8 mouse cellular contexts compared by ENCODE assay signal in genomic region chr9:64087461-64088235, GRCm38 (mm10). TPM values are rescaled to one million over a fixed set of nuclear protein-coding genes. Genes with fewer than 3 reads are reported as not detected.
A peak's percentile ranks its signal among the peaks of the same experiment; 100 is the strongest.
DNase-seq lines count a peak whose midpoint lies in the region; ATAC-seq and TF ChIP-seq lines count a peak whose summit lies in the region.

No protein-coding gene starts in this region.

- TF ChIP-seq POLR2A in ES-Bruce4 (IDR thresholded peaks at IDR 0.05; ENCODE audit: insufficient read depth, low read length) = no peak

- 31% methylated on average over 5 of the region's 5 CpGs for WGBS in embryonic facial prominence, embryonic 13.5 days
- WGBS in heart, embryonic 11.5 days (ENCODE audit: insufficient replicate concordance) = 36% methylated on average over 5 of the region's 5 CpGs
- WGBS in liver, embryonic 13.5 days (ENCODE audit: insufficient replicate concordance) = 50% methylated on average over 5 of the region's 5 CpGs

- peak; percentile 55 for TF ChIP-seq CTCF in ES-Bruce4 (IDR thresholded peaks at IDR 0.05; ENCODE audit: low read depth, low read length)

- no peaks in the 10 kb centered on the region for H3K27me3 ChIP-seq in ES-Bruce4 (ENCODE audit: control insufficient read depth, insufficient read depth, low read length, poor library complexity, severe bottlenecking)
- no peaks in the 10 kb centered on the region for H3K27me3 ChIP-seq in embryonic facial prominence, embryonic 13.5 days
- no peaks in the 10 kb centered on the region for H3K27me3 ChIP-seq in heart, embryonic 11.5 days (ENCODE audit: control insufficient read depth, insufficient read depth, low read length)
- peaks cover 2% of the 10 kb centered on the region; the same call in 1 of the 2 replicates for H3K27me3 ChIP-seq in liver, embryonic 13.5 days

- H3K4me3 ChIP-seq in ES-Bruce4 (ENCODE audit: low read depth, low read length) = no peak overlapping the region
- H3K4me3 ChIP-seq in embryonic facial prominence, embryonic 13.5 days = no peak overlapping the region
- H3K4me3 ChIP-seq in heart, embryonic 11.5 days (ENCODE audit: low read depth, low read length) = no peak overlapping the region
- H3K4me3 ChIP-seq in liver, embryonic 13.5 days (replicated peaks) = no peak overlapping the region

- no peaks in the 10 kb centered on the region for H3K4me1 ChIP-seq in ES-Bruce4 (ENCODE audit: control insufficient read depth, insufficient read depth, low read length)
- peaks cover 39% of the 10 kb centered on the region for H3K4me1 ChIP-seq in embryonic facial prominence, embryonic 13.5 days
- H3K4me1 ChIP-seq in heart, embryonic 11.5 days (ENCODE audit: control insufficient read depth, insufficient read depth, low read length) = peaks cover 41% of the 10 kb centered on the region
- H3K4me1 ChIP-seq in liver, embryonic 13.5 days (replicated peaks) = peaks cover 61% of the 10 kb centered on the region

- DNase-seq in adrenal gland, postnatal 4 days (ENCODE audit: low spot score in 2 of 2) = peak; percentile 32 to 71
- peak; percentile 73 to 81 for DNase-seq in kidney, postnatal 36 days
- DNase-seq in liver, embryonic 13.5 days = peak; percentile 62
- DNase-seq in ovary, adult 18-20 months (ENCODE audit: low spot score) = peak; percentile 47
- peak; percentile 53 for DNase-seq in testis, postnatal 14 days (ENCODE audit: low spot score)

- no peak for TF ChIP-seq EP300 in ES-Bruce4 (IDR thresholded peaks at IDR 0.05; ENCODE audit: insufficient read depth, low read depth, low read length)

- 0 out of 2 replicates have a peak, but pooled peaks have one; percentile 39 for ATAC-seq in embryonic facial prominence, embryonic 13.5 days (ENCODE audit: insufficient number of reproducible peaks, insufficient read depth, low FRiP score, low TSS enrichment, low read depth)
- ATAC-seq in heart, embryonic 11.5 days (replicated peaks; ENCODE audit: insufficient number of reproducible peaks, low FRiP score, low TSS enrichment) = no peak
- no peak for ATAC-seq in liver, embryonic 13.5 days (ENCODE audit: low read depth)

- no peak overlapping the region for H3K4me2 ChIP-seq in embryonic facial prominence, embryonic 13.5 days
- H3K4me2 ChIP-seq in heart, embryonic 11.5 days = no peak overlapping the region
- H3K4me2 ChIP-seq in liver, embryonic 13.5 days = peak overlapping the region; percentile 81; the same call in 1 of the 2 replicates

- peak overlapping the region; percentile 66 for H3K27ac ChIP-seq in ES-Bruce4 (ENCODE audit: insufficient read depth, low read length)
- no peak overlapping the region for H3K27ac ChIP-seq in embryonic facial prominence, embryonic 13.5 days
- H3K27ac ChIP-seq in heart, embryonic 11.5 days (ENCODE audit: low read depth, low read length) = peak overlapping the region; percentile 98; the same call in 1 of the 2 replicates
- peak overlapping the region; percentile 96 for H3K27ac ChIP-seq in liver, embryonic 13.5 days

- H3K9ac ChIP-seq in ES-Bruce4 (ENCODE audit: low read depth, poor library complexity, severe bottlenecking) = no peak overlapping the region
- no peak overlapping the region for H3K9ac ChIP-seq in embryonic facial prominence, embryonic 13.5 days
- no peak overlapping the region for H3K9ac ChIP-seq in heart, embryonic 11.5 days (ENCODE audit: low read depth, low read length)
- peak overlapping the region; percentile 88 for H3K9ac ChIP-seq in liver, embryonic 13.5 days

- no peaks in the 10 kb centered on the region for H3K36me3 ChIP-seq in ES-Bruce4 (ENCODE audit: control insufficient read depth, insufficient read depth, low read length, poor library complexity, severe bottlenecking)
- no peaks in the 10 kb centered on the region for H3K36me3 ChIP-seq in embryonic facial prominence, embryonic 13.5 days
- H3K36me3 ChIP-seq in heart, embryonic 11.5 days (ENCODE audit: control insufficient read depth, insufficient read depth, low read length) = no peaks in the 10 kb centered on the region
- H3K36me3 ChIP-seq in liver, embryonic 13.5 days = no peaks in the 10 kb centered on the region

- H3K9me3 ChIP-seq in ES-Bruce4 (replicated peaks; ENCODE audit: control insufficient read depth, insufficient read depth, low read length, poor library complexity, severe bottlenecking) = no peaks in the 10 kb centered on the region
- no peaks in the 10 kb centered on the region for H3K9me3 ChIP-seq in embryonic facial prominence, embryonic 13.5 days
- no peaks in the 10 kb centered on the region for H3K9me3 ChIP-seq in heart, embryonic 11.5 days (replicated peaks; ENCODE audit: control insufficient read depth, low read length)
- H3K9me3 ChIP-seq in liver, embryonic 13.5 days (replicated peaks) = no peaks in the 10 kb centered on the region

RNA-seq across cellular contexts. Expression of gene Lctl, which starts 29.3 kb away (rescaled TPM):
- 0.49 and 0.58 TPM in 2 replicates for polyA plus RNA-seq in ES-Bruce4 (2011; ENCODE audit: insufficient read depth, insufficient read length, low read depth, missing spikeins)
- total RNA-seq in adrenal gland, postnatal 4 days (2021) = 1 to 10 TPM in 1 of 2 experiments, under 1 TPM in 1; 0.87 to 1.1 TPM
- polyA plus RNA-seq in embryonic facial prominence, embryonic 13.5 days (2015; fragmentation: Nextera tagmentation; extraction: Ambion mirVana) = not detected in 2 replicates
- not detected in 2 replicates for polyA plus RNA-seq in heart, embryonic 11.5 days (2014; fragmentation: Nextera tagmentation; extraction: Ambion mirVana)
- polyA plus RNA-seq in liver, embryonic 13.5 days (2015; fragmentation: Nextera tagmentation; extraction: Ambion mirVana) = not detected in 2 replicates
